Mouse (Mus musculus) megakaryocyte progenitor cell, adult 5-6 weeks (primary cell): ENCODE measurements around the gene Tmem217. TPM values are rescaled to one million over a fixed set of nuclear protein-coding genes. Genes with fewer than 3 reads are reported as not detected.
A peak's percentile ranks its signal among the peaks of the same experiment; 100 is the strongest.

Experiments
- ATAC-seq: replicated peaks from 2 replicates; pipeline ENCODE4 v1.8.0; 2016; ENCODE audit warnings: mild to moderate bottlenecking, moderate TSS enrichment, inconsistent platforms; ENCODE audit not compliant: poor library complexity
- total RNA-seq, 2 experiments: library from RNA; stranded (forward) in 1 of 2; stranded (reverse) in 1 of 2; fragments of 157-497, 149-512 nt in 1 of 2; fragments of 200-1000 nt in 1 of 2; gene quantifications; 2 replicates each; pipeline versions ENCODE4 v1.2.3 to v1.2.4; 2015 to 2017

Tmem217 gene
- total RNA-seq (2015) = not detected in 2 replicates
- 0.10 TPM in 1 of 2 replicates, not detected in the other for total RNA-seq (2017)

DNA sequence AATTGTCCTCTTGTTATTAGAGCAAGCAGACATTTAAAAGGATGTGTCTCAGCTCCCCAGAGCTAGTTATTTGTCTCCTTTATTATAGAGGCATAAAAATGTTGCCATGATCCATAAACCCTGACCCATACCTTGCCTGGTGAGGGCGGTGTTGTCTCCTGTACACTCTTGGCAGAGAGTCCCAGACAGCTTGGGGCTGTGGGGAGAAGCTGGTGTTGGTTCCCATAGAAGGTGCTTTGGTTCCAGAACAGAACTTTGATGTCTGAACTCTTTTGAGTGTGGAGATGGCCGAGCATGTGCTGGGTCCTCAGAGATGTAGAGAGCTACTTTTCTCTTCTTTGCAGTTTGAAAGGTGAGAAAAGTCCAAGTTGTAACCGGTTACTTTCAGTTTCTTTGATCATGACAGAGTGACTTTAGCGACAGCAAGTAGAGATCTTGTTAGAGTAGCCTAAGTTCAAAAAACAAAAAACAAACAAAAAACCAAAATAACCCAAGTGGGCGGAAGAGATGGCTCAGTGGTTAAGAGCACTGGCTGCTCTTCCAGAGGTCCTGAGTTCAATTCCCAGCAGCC is at the start of gene Tmem217:
Gene Tmem217, minus strand, starts transcription at position 224 of the 571 bp plus-strand sequence.
- ATAC-seq = no peak

DNA sequence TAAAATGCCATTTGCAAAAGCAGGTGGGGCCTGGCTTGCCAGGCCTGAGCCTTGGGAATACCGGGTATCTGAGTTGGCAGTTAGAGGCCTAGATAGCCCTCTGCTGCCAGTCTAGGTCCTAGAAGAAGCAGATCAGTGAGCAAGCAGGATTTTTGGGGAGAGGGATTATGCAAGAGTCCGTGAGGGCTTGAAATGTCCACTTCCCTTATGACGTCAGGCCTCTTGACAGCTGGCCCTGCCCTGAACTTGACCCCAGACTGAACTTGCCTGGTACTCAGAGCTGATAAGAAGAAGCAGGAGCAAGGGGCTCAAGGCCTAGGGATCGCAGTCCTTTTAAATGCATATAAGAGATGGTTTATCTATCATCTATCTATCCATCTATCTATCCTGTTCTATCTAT is 49.2 kb upstream of the Tmem217 start:
- ATAC-seq = peak; percentile 48; the same call in 1 of the 2 replicates

DNA sequence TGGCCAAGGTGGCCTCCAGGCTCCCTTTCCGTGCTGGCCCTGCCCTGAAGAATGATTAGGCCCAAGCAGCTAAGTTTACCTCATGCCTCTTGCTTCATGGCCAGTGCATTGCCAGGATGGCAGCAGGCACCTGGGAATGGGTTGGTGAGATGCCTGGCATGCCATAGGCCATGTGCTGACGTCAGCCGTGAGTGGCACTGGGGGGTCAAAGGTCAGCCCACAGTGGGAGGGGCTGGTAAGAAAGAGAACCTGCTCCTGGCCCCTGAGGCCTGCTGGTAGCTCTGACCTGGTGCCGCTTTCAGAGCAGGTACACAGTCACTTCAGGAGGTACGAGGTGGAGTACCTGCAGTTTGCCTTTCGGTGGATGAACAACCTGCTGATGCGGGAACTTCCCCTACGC is 47.4 kb upstream of the Tmem217 start:
- ATAC-seq = no peak

DNA sequence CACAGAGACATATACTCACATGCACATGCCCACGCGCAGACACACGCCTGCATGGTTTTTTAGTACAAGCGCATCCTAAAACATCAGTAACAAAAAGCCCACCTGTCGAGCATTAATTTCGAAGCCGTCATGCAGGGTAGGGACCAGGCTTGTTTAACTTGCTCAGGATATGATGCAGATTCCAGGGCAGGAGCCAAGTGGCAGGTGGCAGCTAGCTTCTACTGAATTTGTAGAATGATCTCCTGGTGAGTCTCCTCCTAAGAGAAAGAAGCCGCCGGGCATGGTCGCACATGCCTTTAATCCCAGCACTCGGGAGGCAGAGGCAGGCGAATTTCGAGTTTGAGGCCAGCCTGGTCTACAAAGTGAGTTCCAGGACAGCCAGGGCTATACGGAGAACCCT is 46.9 kb upstream of the Tmem217 start:
- no peak for ATAC-seq

DNA sequence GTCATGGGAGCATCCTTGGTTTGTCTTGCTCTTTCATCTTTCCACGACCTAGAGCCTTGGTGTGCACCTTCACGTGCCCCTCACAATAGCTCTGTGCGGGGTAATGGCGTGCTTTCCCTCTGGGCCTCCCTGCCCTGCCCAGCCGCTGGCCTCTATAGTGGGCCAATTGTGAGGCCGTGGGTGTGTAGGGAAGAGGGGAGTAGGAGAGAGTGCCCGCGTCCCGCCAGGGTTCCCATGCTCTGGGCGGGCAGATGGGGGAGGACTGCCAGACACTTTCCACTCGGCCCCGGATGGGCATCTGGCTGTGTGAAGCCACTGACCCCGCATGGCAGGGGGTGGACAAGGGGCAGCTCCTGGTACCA is 44.6 kb upstream of the Tmem217 start:
- ATAC-seq = no peak

DNA sequence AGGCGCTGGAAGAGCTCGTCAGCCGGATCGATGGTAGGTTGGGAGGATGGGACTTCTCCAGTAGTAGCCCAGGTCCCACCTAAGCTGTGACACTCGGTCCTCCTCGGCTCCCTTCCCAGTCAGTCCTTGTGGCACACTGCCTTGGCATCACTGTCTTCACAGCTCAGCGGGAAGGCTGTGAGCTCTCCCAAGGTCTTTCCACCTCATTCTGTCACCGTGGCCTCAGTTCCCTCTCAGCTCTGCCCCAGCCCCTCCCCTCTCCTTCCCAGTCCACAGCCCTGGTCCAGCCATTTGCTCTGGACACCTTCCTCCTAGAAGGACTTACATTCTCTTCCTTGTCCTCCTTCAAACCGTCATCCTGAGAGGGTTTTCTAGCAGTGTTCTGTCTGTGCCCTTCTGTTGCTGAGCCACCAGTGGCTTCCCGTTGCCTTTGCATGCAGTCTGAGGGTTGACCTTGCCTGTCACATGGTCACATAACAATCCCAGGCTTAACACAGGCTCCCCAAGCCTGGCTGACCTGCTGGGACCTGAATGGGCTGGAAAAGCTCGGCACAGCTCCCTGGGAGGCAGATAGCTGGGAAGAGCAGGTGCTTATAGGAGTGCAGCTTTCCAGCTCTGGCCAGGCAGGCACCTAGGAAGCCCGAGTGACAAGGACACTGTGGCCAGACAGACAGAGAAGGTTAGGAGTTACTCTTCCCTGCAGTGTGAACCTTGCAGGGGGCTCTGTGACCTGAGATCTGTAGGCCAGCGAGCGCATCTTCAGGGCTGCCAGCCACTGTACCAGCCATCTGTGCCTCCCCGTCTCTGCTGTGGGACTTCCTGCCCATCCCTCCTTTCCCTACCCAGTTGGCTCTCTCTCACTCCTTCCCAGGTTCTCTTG is 43.9 kb upstream of the Tmem217 start:
- no peak for ATAC-seq

DNA sequence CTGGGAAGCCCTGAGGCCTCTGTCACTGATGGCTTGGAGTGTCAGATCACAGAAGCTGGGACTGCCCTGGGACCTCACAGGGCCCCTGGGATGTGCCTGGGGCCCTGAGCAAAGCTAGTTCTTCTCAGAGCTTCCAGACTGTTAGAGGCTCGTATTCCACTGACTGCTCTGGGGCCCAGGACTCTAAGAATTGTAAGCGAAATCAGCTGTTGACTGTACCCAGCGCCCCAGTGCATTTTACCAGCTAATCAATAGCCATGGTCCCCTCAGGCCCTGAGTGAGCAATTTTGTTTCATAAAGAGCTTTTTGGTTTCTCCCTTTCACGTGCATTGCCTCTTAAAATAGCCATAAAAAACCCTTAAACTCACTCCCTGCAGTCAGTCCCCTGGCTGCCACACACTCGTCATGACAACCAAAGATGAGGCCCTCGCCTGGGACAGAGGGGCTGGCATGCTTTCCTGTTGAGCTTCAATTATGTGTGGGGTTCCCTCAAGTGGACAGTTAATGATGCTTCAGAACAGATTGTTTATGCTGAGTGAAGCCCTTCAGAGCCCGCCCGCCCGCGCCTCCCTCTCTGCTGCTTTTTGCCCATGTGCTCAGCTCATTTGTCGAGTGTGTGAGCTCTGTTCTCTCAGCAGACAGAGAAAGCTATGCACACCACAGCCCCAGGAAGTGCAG is 37.2 kb upstream of the Tmem217 start:
- ATAC-seq = no peak

DNA sequence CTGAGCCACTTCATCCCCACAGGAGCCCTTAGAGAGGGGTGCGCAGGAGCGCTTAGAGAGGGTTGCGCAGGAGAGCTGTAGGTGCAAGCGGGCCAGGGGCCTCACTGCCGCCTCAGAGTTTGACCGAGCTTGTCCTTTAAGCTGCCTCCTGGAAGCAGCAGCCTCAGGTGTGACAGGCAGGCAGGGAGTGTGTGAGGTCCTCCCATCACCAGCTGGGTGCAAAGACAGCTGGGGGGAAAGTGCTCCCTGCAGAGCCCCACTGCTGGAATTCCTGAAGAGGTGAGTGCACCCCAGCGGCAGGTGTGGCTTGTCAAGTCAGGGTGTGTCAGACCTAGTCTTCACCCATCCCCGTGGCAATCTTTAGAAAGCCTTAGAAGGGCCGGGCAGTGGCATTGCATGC is 34.7 kb upstream of the Tmem217 start:
- no peak for ATAC-seq

DNA sequence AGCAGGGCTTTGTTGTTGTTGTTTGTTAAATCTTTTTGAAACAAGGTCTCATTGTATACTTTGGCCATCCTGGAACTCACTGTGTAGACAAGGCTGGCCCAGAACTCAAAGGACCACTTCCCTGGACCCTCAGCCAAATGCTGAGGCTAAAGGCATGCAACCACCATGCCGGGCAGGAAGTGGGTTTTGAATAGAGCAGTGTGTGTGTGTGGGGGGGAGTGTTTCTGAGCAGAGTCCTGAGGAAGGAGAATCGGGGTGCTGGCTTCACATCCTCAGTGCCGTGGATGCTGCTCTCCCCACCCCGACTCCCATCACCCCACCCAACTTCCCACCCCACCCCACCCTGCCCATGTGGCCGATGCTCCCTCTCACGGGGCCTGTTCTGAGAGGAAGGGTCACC is 33.3 kb upstream of the Tmem217 start:
- ATAC-seq = no peak

DNA sequence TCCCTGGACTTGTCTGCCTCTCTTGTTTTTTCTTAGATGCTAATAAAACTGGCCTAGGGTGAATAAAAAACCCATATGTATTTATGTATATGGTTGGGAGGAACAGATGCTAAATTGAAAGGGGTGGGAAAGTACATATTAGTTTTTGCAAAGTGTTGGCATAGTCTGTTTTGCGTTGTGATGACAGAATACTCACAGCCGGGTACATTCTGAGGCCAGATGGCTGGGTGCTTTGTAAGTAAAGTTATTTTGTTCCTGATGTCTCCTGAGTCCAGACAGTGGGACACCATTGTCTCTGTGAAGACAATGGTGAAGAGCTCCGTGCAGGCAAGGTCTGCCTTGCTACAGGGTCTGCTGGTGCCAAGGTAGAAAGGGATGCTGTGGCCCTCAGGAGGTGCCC is 32.6 kb upstream of the Tmem217 start:
- ATAC-seq = no peak

DNA sequence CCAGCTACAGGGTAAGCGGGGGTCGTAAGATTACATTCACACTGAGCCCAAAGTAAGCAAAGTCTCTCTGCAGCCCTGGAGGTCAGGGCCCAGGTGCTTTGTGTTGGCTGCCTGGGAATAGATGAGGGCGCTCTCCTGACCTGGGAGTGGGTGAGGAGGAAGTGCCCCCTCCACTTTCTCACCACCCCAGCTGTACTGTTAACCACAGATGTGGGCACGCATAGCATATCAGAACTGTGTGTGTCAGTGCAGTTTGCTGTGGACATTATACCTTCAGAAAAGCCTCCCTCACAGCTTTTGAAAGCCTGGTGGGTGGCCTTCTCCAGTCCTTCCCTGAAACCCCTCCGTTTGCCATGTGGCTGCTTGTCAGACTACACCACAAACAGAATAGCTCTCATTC is 32.1 kb upstream of the Tmem217 start:
- peak; percentile 46 for ATAC-seq

DNA sequence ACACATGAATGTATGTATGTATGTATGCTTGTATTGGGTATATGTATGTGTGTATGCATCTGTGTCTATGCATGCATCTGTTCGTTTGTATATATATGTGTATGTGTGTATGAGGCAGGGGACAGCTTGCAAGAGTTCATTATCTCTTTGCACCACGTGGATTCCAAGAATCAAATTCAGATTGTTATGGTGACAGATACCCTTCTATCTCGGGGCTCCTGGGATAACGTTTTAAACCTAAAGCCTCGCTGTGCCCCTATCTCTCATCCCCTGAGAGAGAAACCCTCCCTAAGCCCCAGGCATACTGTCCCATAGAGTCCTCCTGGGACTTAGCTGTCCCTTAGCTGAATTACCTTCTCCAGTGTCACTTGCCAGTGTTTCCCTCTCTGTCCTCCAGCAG is 31.4 kb upstream of the Tmem217 start:
- 0 out of 2 replicates have a peak, but pooled peaks have one; percentile 23 for ATAC-seq

DNA sequence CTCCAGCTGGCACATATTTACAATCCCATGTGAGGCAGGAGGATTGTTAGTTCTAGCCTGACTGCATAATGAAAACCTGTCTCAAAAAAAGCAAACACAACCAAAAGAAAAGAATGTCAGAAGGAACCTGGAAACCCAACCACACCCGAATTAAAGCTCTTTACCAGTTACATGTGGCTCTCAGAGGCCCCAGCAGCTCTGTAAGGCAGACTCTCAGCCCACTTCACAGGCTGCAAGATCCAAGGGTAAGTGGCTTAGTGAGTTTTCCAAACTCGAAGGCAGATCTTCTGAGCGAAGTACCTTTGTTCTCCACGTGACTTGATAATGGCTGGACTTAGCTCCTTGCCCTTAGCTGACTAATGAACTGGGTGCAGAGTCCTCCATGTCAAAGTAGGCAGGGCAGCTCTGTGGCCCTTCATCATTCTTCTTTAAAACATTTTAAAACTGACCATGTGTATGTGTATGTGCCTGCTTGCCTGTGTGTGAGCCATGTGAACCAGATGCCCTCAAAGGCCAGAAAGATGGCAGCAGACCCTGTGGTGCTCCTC is 27.5 kb upstream of the Tmem217 start:
- ATAC-seq = no peak

DNA sequence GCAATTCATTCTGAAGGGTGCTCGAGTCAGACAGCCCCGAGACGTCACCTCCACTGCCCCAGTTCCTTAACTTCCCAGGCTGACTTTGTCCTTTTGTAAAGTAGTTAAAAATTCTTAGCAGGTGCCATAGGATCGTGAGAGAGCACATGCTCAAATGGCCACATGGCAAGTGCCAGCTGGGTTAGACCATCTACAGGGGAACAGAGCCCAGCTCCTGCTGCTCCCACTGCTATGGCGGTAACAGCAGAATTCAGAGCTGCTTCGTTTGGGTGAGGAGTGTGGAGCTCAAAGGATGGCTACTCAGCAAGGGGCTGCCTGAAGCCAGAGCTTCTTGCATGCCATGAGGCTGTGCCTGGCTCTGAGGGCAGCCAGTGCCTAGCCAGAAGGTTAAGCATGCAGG is 17.6 kb upstream of the Tmem217 start:
- ATAC-seq = no peak

DNA sequence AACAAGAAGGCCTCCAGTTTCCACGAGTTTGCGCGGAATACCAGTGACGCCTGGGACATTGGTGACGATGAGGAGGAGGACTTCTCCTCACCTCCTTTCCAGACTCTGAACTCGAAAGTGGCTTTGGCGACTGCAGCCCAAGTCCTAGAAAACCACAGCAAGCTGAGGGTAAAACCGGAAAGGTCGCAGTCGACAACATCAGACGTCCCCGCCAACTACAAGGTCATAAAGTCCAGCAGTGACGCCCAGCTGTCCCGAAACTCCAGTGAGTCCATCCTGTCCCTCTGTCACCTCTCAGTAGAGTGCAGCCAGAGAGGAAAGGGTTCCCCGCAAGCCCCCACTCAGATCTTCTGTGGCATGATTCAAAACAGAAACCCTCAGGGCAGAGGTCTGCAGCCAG is 16.2 kb upstream of the Tmem217 start:
- ATAC-seq = no peak

DNA sequence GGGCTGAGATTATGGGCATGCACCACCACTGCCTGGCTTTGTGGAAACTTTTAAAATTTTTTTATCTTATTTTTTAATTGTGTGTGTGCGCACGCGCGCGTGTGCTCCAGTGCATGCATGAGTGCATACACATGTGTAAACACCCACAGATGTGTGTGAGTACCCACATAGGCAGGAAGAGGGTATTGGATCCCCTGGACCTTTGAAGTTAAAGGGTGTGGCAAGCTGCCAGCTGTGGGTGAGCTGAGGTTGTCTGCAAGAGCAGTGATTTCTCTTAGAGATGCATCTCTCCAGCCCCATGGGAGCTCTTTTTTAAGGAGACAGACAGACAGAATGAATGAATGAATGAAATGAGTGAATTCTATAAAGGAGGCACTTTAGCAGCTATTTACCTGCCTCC is 13.3 kb upstream of the Tmem217 start:
- no peak for ATAC-seq

DNA sequence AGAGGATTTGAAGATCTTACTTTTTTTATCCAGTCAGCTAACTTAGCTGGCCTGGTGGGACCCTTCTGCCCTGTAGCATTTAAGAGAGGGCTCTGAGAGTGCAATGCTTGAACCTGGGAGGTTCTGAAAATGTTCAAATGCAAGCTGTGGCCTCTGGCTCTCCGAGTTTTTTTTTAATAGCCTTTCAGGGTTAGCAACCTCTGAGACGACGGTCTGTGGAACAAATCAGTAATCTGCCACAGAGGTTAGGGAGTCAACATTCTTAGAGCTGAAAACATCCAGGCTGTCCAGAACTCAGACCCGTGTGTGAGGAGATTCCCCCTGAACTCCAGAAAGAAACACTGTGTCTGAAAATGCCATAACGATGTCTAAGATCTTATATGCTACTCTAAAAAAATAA is 6.3 kb upstream of the Tmem217 start:
- ATAC-seq = no peak

DNA sequence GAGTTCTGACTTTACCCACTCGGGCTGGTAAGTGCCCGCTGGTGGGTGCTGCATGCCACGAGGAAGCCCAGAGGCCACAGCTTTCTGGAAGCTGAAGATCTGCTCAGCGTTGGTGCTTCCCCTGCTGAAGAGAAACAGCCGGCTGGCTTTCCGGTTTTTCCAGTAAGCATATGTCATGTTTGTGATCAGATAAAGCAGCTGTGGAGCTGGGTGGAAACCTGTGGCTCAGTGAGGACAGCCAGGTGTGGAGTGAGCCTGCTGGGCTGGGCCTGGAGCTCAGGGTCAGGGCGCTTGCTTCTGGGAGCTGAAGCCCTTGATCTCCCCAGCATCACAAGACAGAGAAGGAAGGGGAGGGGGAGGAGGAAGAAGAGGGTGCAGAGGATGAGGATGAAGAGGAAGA is 4.7 kb upstream of the Tmem217 start:
- ATAC-seq = no peak

DNA sequence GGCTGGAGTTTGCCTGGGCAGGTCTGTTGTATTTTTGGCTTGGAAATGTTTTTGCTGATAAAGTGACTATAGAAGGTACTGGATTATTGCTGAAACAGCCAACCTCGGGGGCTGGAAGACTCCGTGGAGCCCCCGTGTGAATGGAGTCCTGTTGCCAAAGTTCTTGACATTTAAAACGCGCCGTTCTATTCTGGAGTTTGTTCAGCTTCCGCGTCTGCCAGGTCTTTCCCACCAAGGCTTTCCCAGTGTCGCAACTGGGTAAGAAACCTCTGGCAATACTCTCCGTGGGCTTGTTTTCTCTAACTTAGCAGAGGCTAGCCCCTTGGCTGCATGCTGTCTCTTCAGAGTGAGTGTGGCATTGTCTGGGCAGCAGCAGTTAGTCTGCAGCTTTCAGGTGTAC is 4.3 kb upstream of the Tmem217 start:
- no peak for ATAC-seq

DNA sequence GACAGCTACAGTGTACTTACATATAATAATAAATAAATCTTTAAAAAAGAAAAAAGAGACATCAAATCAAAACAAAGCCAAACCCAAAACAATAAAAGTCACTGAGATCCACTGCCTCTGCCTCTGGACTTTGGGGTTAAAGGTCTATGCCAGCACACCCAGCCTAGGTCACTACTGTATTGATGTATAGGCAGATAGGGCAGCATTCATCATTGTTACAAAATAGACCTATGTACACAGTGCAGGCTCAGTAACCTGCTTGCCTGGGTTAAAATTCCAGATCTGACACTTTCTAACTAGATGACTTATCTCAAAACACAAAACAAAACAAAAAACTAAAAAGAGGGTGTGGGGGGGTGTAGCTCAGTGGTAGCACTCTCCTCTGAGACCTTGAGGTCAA is 2.0 kb upstream of the Tmem217 start:
- no peak for ATAC-seq

DNA sequence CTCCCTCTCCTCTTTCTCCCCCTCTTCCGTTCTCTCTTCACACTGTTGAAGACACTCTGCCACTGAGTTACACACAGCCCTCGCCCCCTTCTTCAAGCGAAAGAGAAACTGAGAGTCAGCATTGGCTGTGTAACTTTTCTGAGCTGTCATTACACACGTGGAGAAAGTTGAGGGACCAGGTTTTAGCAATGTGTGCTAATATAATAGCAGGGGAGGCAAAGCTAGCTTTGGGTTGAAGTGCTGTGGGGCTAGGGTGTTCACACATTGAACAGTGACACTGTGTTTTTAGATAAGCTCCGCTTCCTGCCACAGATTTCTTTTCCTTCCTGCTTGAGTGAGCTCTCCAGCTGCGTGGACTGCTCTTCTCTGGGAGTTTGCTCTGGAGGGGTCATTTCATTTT is 1.2 kb downstream of the Tmem217 start:
- ATAC-seq = peak; percentile 20; the same call in 1 of the 2 replicates
